Mouse (Mus musculus): ENCODE data around the gene Tmem25. TPM values are rescaled to one million over a fixed set of nuclear protein-coding genes. Genes with fewer than 3 reads are reported as not detected.

Gene Tmem25
- total and polyA plus RNA-seq, 3 experiments, result 0.25 to 1.5 (median 0.28) TPM

- H3K27ac ChIP-seq (ENCODE audit: insufficient read depth, low read depth), result no peak overlapping the region
- H3K79me2 ChIP-seq (replicated peaks; ENCODE audit: control insufficient read depth, extremely low read depth, insufficient read depth, poor library complexity, severe bottlenecking), result peaks cover 3% of the 10 kb centered on the region; the same call in 1 of the 2 replicates
- H3K9ac ChIP-seq (ENCODE audit: insufficient read depth, low read depth), result no peak overlapping the region
- no peak overlapping the region for H3K4me2 ChIP-seq (ENCODE audit: insufficient read depth, low read depth, poor library complexity, severe bottlenecking)
- no peaks in the 10 kb centered on the region for H3K27me3 ChIP-seq (replicated peaks)
- peaks cover 0 to 8% of the 10 kb centered on the region in 2 experiments; a peak in 1 of 4 replicates for H3K4me1 ChIP-seq (ENCODE audit: control insufficient read depth in 1 of 2, insufficient read depth in 2 of 2)
- in situ Hi-C loops (cut with MboI; ENCODE audit: low pct_ligation_motif_present, low pct_unique_long_range_greater_than_20kb, low sequenced_read_pairs) (no loop called here), dilution Hi-C loops (cut with MboI; ENCODE audit: extremely low pct_ligation_motif_present, extremely low pct_unique_long_range_greater_than_20kb, low sequenced_read_pairs) (no loop called here)
- DNase-seq (ENCODE audit: extremely low read depth), result no peak
- TF ChIP-seq ELF1 (IDR thresholded peaks at IDR 0.05; ENCODE audit: low read depth, low read length), result no peak
- TF ChIP-seq NELFE (IDR thresholded peaks at IDR 0.05; ENCODE audit: low read depth, low read length), result no peak
- no peak for TF ChIP-seq CHD2 (IDR thresholded peaks at IDR 0.05; ENCODE audit: low read length)
- no peak for TF ChIP-seq USF2 (conservative IDR thresholded peaks at IDR 0.05; ENCODE audit: low read depth, low read length)
- TF ChIP-seq TBP (conservative IDR thresholded peaks at IDR 0.05; ENCODE audit: low read depth, low read length), result no peak
- TF ChIP-seq KAT2A (IDR thresholded peaks at IDR 0.05; ENCODE audit: insufficient replicate concordance, low read length), result no peak
- TF ChIP-seq MAFK (IDR thresholded peaks at IDR 0.05; ENCODE audit: insufficient replicate concordance, low read length), result no peak
- TF ChIP-seq JUND (conservative IDR thresholded peaks at IDR 0.05; ENCODE audit: low read depth, low read length), result no peak
- H3K36me3 ChIP-seq (replicated peaks in 1 of 2; ENCODE audit: control insufficient read depth in 1 of 2, insufficient read depth in 1 of 2, low read length in 1 of 2), result peaks cover 66 to 72% of the 10 kb centered on the region in 2 experiments
- no peaks in the 10 kb centered on the region for H3K9me3 ChIP-seq (replicated peaks; ENCODE audit: low read length)
- no peak overlapping the region for H3K4me3 ChIP-seq (replicated peaks in 1 of 3; ENCODE audit: low read depth in 2 of 3, low read length in 2 of 3, poor library complexity in 1 of 3)
Measured at GRCm38 (mm10) chr9:44745371-44745770, 53.7 kb downstream of the Tmem25 start.

Other genes with a start within 250 kb of the Tmem25 start
- gene Cxcr5, start 237.4 kb downstream of the Tmem25 start, total RNA-seq (2012; rRNA removed), result 27.7 and 30.2 TPM in 2 replicates
- 75.4 and 93.4 TPM in 2 replicates for gene Cxcr5, start 237.4 kb downstream of the Tmem25 start, total RNA-seq (2014; rRNA removed)
- gene Cxcr5, start 237.4 kb downstream of the Tmem25 start, polyA plus RNA-seq (2012; ENCODE audit: insufficient read length, low read depth), result 61.2 and 70.5 TPM in 2 replicates
- 41.5 and 42.3 TPM in 2 replicates for gene Ddx6, start 194.4 kb downstream of the Tmem25 start, total RNA-seq (2012; rRNA removed)
- 66.7 and 71.4 TPM in 2 replicates for gene Ddx6, start 194.4 kb downstream of the Tmem25 start, total RNA-seq (2014; rRNA removed)
- gene Ddx6, start 194.4 kb downstream of the Tmem25 start, polyA plus RNA-seq (2012; ENCODE audit: insufficient read length, low read depth), result 77.1 and 81.2 TPM in 2 replicates
- not detected in 2 replicates for gene Treh, start 126.1 kb downstream of the Tmem25 start, total RNA-seq (2012; rRNA removed)
- gene Treh, start 126.1 kb downstream of the Tmem25 start, total RNA-seq (2014; rRNA removed), result not detected in 2 replicates
- not detected in 2 replicates for gene Treh, start 126.1 kb downstream of the Tmem25 start, polyA plus RNA-seq (2012; ENCODE audit: insufficient read length, low read depth)
- gene Phldb1, start 64.1 kb downstream of the Tmem25 start, total RNA-seq (2012; rRNA removed), result 10.1 and 14.6 TPM in 2 replicates
- 7.9 and 9.7 TPM in 2 replicates for gene Phldb1, start 64.1 kb downstream of the Tmem25 start, total RNA-seq (2014; rRNA removed)
- 15.1 and 18.3 TPM in 2 replicates for gene Phldb1, start 64.1 kb downstream of the Tmem25 start, polyA plus RNA-seq (2012; ENCODE audit: insufficient read length, low read depth)
- 79.4 and 95.2 TPM in 2 replicates for gene Arcn1, start 31.5 kb downstream of the Tmem25 start, total RNA-seq (2012; rRNA removed)
- 145 and 150 TPM in 2 replicates for gene Arcn1, start 31.5 kb downstream of the Tmem25 start, total RNA-seq (2014; rRNA removed)
- 127 and 146 TPM in 2 replicates for gene Arcn1, start 31.5 kb downstream of the Tmem25 start, polyA plus RNA-seq (2012; ENCODE audit: insufficient read length, low read depth)
- gene Ift46, start 31.4 kb downstream of the Tmem25 start, total RNA-seq (2012; rRNA removed), result 49.8 and 51.4 TPM in 2 replicates
- 57.7 and 60.7 TPM in 2 replicates for gene Ift46, start 31.4 kb downstream of the Tmem25 start, total RNA-seq (2014; rRNA removed)
- 77.7 and 80.0 TPM in 2 replicates for gene Ift46, start 31.4 kb downstream of the Tmem25 start, polyA plus RNA-seq (2012; ENCODE audit: insufficient read length, low read depth)
- gene Ttc36, start 3.8 kb upstream of the Tmem25 start, total RNA-seq (2012; rRNA removed), result 0.68 TPM in 1 of 2 replicates, not detected in the other
- gene Ttc36, start 3.8 kb upstream of the Tmem25 start, total RNA-seq (2014; rRNA removed), result not detected in 2 replicates
- 0.37 and 0.51 TPM in 2 replicates for gene Ttc36, start 3.8 kb upstream of the Tmem25 start, polyA plus RNA-seq (2012; ENCODE audit: insufficient read length, low read depth)
- gene Kmt2a, start 82.0 kb upstream of the Tmem25 start, total RNA-seq (2012; rRNA removed), result 7.2 and 7.3 TPM in 2 replicates
- 2.2 and 2.5 TPM in 2 replicates for gene Kmt2a, start 82.0 kb upstream of the Tmem25 start, total RNA-seq (2014; rRNA removed)
- 13.4 and 21.3 TPM in 2 replicates for gene Kmt2a, start 82.0 kb upstream of the Tmem25 start, polyA plus RNA-seq (2012; ENCODE audit: insufficient read length, low read depth)
- 490 and 550 TPM in 2 replicates for gene Atp5l, start 121.4 kb upstream of the Tmem25 start, total RNA-seq (2012; rRNA removed)
- 689 and 720 TPM in 2 replicates for gene Atp5l, start 121.4 kb upstream of the Tmem25 start, total RNA-seq (2014; rRNA removed)
- gene Atp5l, start 121.4 kb upstream of the Tmem25 start, polyA plus RNA-seq (2012; ENCODE audit: insufficient read length, low read depth), result 277 and 311 TPM in 2 replicates
- 18.2 and 20.7 TPM in 2 replicates for gene Ube4a, start 166.3 kb upstream of the Tmem25 start, total RNA-seq (2012; rRNA removed)
- 13.3 and 14.6 TPM in 2 replicates for gene Ube4a, start 166.3 kb upstream of the Tmem25 start, total RNA-seq (2014; rRNA removed)
- gene Ube4a, start 166.3 kb upstream of the Tmem25 start, polyA plus RNA-seq (2012; ENCODE audit: insufficient read length, low read depth), result 25.4 and 28.3 TPM in 2 replicates
- 11.2 and 12.7 TPM in 2 replicates for gene Cd3g, start 181.1 kb upstream of the Tmem25 start, total RNA-seq (2012; rRNA removed)
- gene Cd3g, start 181.1 kb upstream of the Tmem25 start, total RNA-seq (2014; rRNA removed), result 1.3 and 1.7 TPM in 2 replicates
- gene Cd3g, start 181.1 kb upstream of the Tmem25 start, polyA plus RNA-seq (2012; ENCODE audit: insufficient read length, low read depth), result 2.2 and 2.9 TPM in 2 replicates
- 5.2 and 5.5 TPM in 2 replicates for gene Cd3d, start 182.5 kb upstream of the Tmem25 start, total RNA-seq (2012; rRNA removed)
- 0.27 TPM in 1 of 2 replicates, not detected in the other for gene Cd3d, start 182.5 kb upstream of the Tmem25 start, total RNA-seq (2014; rRNA removed)
- 2.6 and 2.7 TPM in 2 replicates for gene Cd3d, start 182.5 kb upstream of the Tmem25 start, polyA plus RNA-seq (2012; ENCODE audit: insufficient read length, low read depth)
- gene Cd3e, start 210.3 kb upstream of the Tmem25 start, total RNA-seq (2012; rRNA removed), result not detected in 2 replicates
- not detected in 2 replicates for gene Cd3e, start 210.3 kb upstream of the Tmem25 start, total RNA-seq (2014; rRNA removed)
- gene Cd3e, start 210.3 kb upstream of the Tmem25 start, polyA plus RNA-seq (2012; ENCODE audit: insufficient read length, low read depth), result not detected in 2 replicates
- gene Mpzl2, start 240.5 kb upstream of the Tmem25 start, total RNA-seq (2012; rRNA removed), result 0.30 and 0.38 TPM in 2 replicates
- gene Mpzl2, start 240.5 kb upstream of the Tmem25 start, total RNA-seq (2014; rRNA removed), result 0.18 and 0.36 TPM in 2 replicates
- gene Mpzl2, start 240.5 kb upstream of the Tmem25 start, polyA plus RNA-seq (2012; ENCODE audit: insufficient read length, low read depth), result 0.27 and 0.57 TPM in 2 replicates

All from CH12.LX (cell line).